Mouse (Mus musculus) small intestine, adult 2 months (tissue): ENCODE data around the gene Slc16a2.

Experiments used
- CTCF ChIP-seq: fragments of 200-500 bp; IDR thresholded peaks from 2 replicates; pipeline ENCODE4 v1.5.1; 2012; ENCODE audit warnings: low read depth, mild to moderate bottlenecking, control low read depth, inconsistent platforms, low read length, moderate library complexity, mixed read lengths; ENCODE audit not compliant: insufficient replicate concordance, insufficient read length; ENCODE audit errors: extremely low read depth
- POLR2A ChIP-seq: fragments of 200-500 bp; IDR thresholded peaks from 2 replicates; pipeline ENCODE4 v1.6.1; 2012; ENCODE audit warnings: low read depth, mild to moderate bottlenecking, control low read depth, inconsistent platforms, low read length, moderate library complexity

GRCm38 (mm10) chrX:103819253-103819652 is 2.5 kb downstream of the Slc16a2 start:
- TF ChIP-seq POLR2A (no peak), CTCF (no peak)
